Mouse (Mus musculus): ENCODE data around the gene Ubxn2a. TPM values are rescaled to one million over a fixed set of nuclear protein-coding genes. Genes with fewer than 3 reads are reported as not detected.

The Ubxn2a gene
- polyA plus RNA-seq, 1 experiment from 2014 or later: 25.8 TPM

GRCm38 (mm10) chr12:4874161-4874927 lies 33.2 kb downstream of the Ubxn2a start, which contains the start of gene Mfsd2b:
Gene Mfsd2b, minus strand, starts transcription at chr12:4874359.
- Histone ChIP-seq H3K27me3 (0 out of 2 replicates have a peak, but pooled peaks cover 8% of the 10 kb centered on the region), H3K4me2 (replicated peaks) (peak within 1 kb of the TSS; percentile 88), H3K36me3 (peaks cover 12% of the 10 kb centered on the region), H3K9ac (peak within 1 kb of the TSS; percentile 66), H3K4me1 (peaks cover 10% of the 10 kb centered on the region), H3K27ac (no peak within 1 kb of the TSS), H3K9me3 (no peaks in the 10 kb centered on the region), H3K4me3 (peak within 1 kb of the TSS; percentile 42)
- peak; percentile 83 for ATAC-seq (ENCODE audit: low FRiP score, low read depth)
- WGBS: 6% methylated on average over 24 of the region's 24 CpGs

GRCm38 (mm10) chr12:4873531-4873930 lies 34.0 kb downstream of the Ubxn2a start:
- H3K27ac ChIP-seq: no peak overlapping the region
- peak overlapping the region; percentile 88 for H3K4me2 ChIP-seq (replicated peaks)
- H3K4me3 ChIP-seq: peak overlapping the region; percentile 42; the same call in 1 of the 2 replicates

GRCm38 (mm10) chr12:4872983-4873477 lies 34.5 kb downstream of the Ubxn2a start:
- WGBS: 76% methylated on average over 5 of the region's 5 CpGs
- no peak overlapping the region for H3K4me3 ChIP-seq
- no peak overlapping the region for H3K27ac ChIP-seq
- no peak overlapping the region for H3K4me2 ChIP-seq (replicated peaks)
- H3K9me3 ChIP-seq: no peaks in the 10 kb centered on the region
- H3K4me1 ChIP-seq: peaks cover 10% of the 10 kb centered on the region
- ATAC-seq (ENCODE audit: low FRiP score, low read depth): no peak
- H3K36me3 ChIP-seq: no peaks in the 10 kb centered on the region
- H3K9ac ChIP-seq: no peak overlapping the region
- H3K27me3 ChIP-seq: 0 out of 2 replicates have a peak, but pooled peaks cover 8% of the 10 kb centered on the region

More at GRCm38 (mm10) chr12:4873531-4873930, 34.0 kb downstream of the Ubxn2a start:
- H3K4me1 ChIP-seq: peaks cover 10% of the 10 kb centered on the region
- 78% methylated on average over 6 of the region's 6 CpGs for WGBS
- 0 out of 2 replicates have a peak, but pooled peaks cover 8% of the 10 kb centered on the region for H3K27me3 ChIP-seq
- ATAC-seq (ENCODE audit: low FRiP score, low read depth): no peak
- H3K36me3 ChIP-seq: peaks cover 4% of the 10 kb centered on the region
- H3K9ac ChIP-seq: peak overlapping the region; percentile 66; the same call in 1 of the 2 replicates
- H3K9me3 ChIP-seq: no peaks in the 10 kb centered on the region

DNA sequence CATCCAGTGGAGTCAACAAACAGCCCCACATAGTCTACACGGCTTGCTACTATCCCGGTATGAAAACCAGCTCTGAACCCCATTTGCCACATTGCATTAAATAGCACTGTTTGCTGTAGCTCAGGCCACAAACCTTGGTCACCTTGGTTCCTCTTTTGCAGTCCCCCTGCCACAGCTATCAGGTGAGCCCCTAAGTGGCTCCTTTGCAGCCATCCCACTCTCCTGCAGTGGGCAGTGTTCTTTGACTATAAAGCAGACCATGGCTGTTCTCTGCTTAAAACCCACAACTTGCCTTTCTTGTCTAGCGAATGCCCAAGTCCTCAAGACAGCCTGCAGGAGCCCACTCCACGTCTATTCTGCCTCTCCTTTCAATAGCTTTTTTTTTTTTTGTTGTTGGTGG lies 35.2 kb downstream of the Ubxn2a start:
- H3K9ac ChIP-seq: no peak overlapping the region
- no peak overlapping the region for H3K27ac ChIP-seq
- H3K27me3 ChIP-seq: 0 out of 2 replicates have a peak, but pooled peaks cover 8% of the 10 kb centered on the region
- 65% methylated on average over 4 of the region's 4 CpGs for WGBS
- peaks cover 10% of the 10 kb centered on the region for H3K4me1 ChIP-seq
- no peaks in the 10 kb centered on the region for H3K9me3 ChIP-seq
- H3K4me3 ChIP-seq: no peak overlapping the region
- no peak overlapping the region for H3K4me2 ChIP-seq (replicated peaks)
- no peak for ATAC-seq (ENCODE audit: low FRiP score, low read depth)
- no peaks in the 10 kb centered on the region for H3K36me3 ChIP-seq

DNA sequence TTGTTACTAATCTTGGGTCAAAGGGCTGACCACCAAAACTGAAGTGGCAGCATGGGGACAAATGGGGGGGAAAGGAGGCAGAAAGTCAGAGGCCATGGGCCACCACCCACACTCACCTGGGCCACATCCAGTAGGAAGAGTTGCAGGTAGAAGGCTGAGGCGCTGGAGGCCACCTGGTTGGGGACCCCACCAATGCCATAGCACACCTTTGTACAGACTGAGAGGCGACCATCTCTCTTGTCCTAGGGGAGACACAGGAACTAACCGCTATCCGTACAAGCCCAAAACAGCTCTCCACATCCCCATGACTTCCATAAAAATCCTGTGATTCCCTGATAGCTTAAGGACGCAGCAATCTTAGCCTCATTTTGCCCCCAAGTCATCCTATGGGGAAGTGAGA lies 36.2 kb downstream of the Ubxn2a start:
- H3K4me2 ChIP-seq (replicated peaks): no peak overlapping the region

DNA sequence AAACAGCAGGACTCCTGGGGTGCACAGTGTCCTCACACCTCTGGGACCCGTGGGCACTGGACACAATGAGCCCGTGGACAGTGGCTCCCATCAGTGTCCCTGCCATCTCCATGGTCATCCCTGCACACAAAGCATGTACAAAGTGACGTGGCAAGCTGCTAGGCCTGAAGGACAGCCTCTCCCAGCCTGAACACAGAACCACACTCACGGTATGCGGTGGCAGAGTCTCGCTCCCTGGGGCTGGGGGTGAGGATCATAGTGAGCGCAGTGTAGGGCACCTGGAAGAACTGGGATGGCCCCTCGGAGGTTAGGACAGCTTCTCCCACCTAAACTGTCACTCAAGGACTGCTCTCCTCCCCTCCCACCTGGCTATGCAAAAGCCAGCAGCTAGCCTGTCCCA lies 38.6 kb downstream of the Ubxn2a start:
- Histone ChIP-seq H3K4me3 (no peak overlapping the region), H3K9ac (no peak overlapping the region), H3K36me3 (no peaks in the 10 kb centered on the region), H3K4me1 (peaks cover 11% of the 10 kb centered on the region), H3K27me3 (0 out of 2 replicates have a peak, but pooled peaks cover 8% of the 10 kb centered on the region), H3K4me2 (replicated peaks) (no peak overlapping the region), H3K27ac (no peak overlapping the region), H3K9me3 (no peaks in the 10 kb centered on the region)
- 75% methylated on average over 8 of the region's 8 CpGs for WGBS
- no peak for ATAC-seq (ENCODE audit: low FRiP score, low read depth)

More for the DNA sequence above, 36.2 kb downstream of the Ubxn2a start:
- H3K27ac ChIP-seq: no peak overlapping the region
- no peaks in the 10 kb centered on the region for H3K36me3 ChIP-seq
- H3K9ac ChIP-seq: no peak overlapping the region
- 88% methylated on average over 5 of the region's 5 CpGs for WGBS
- no peaks in the 10 kb centered on the region for H3K9me3 ChIP-seq
- no peak overlapping the region for H3K4me3 ChIP-seq
- H3K4me1 ChIP-seq: peaks cover 10% of the 10 kb centered on the region
- ATAC-seq (ENCODE audit: low FRiP score, low read depth): no peak
- H3K27me3 ChIP-seq: 0 out of 2 replicates have a peak, but pooled peaks cover 8% of the 10 kb centered on the region

- no peaks in the 10 kb centered on the region for H3K9me3 ChIP-seq
- peaks cover 24% of the 10 kb centered on the region for H3K4me1 ChIP-seq
- peaks cover 10% of the 10 kb centered on the region; the same call in 1 of the 2 replicates for H3K36me3 ChIP-seq
- H3K9ac ChIP-seq: no peak overlapping the region
- 74% methylated on average over 4 of the region's 4 CpGs for WGBS
- H3K4me2 ChIP-seq (replicated peaks): no peak overlapping the region
- no peaks in the 10 kb centered on the region for H3K27me3 ChIP-seq
- no peak for ATAC-seq (ENCODE audit: low FRiP score, low read depth)
- no peak overlapping the region for H3K4me3 ChIP-seq
- peak overlapping the region; percentile 58; the same call in 1 of the 2 replicates for H3K27ac ChIP-seq
Measured at GRCm38 (mm10) chr12:4864338-4864690, 43.2 kb downstream of the Ubxn2a start.

DNA sequence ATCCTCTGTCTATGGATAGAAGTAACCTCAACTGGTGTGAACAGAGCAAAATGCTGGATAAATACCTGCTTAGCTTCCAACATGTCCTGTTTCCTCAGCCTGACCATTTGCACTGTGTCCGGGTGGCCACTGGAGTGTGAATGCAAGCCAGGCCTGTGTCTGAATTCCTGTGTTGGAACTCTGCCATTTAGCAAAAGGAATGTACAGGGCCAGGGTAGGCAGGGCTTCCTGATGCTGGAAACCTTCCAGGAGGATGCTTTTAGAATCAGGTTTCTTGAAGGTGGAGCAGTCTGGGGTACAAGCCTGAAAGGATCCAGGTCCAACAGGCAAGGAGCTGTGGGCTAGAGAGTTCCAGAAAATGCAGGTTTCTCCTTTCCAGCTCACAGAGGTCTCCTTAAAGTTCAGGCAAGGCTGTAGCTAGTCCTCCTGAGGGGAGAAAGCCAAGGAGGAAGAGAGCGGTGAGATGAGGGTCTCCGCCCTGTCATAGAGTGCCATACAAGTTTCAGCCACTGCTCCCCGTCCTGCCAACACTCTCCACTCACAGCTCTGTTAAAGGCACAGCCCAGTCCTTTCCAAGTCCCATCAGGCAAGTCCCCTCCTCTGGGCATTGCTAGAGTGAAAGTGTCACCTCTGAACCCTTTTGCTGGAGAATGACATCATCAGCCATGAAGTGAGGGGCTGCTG lies 43.7 kb downstream of the Ubxn2a start:
- WGBS: 52% methylated on average over 4 of the region's 4 CpGs
- no peaks in the 10 kb centered on the region for H3K27me3 ChIP-seq
- H3K4me2 ChIP-seq (replicated peaks): no peak overlapping the region
- peak; percentile 76 for ATAC-seq (ENCODE audit: low FRiP score, low read depth)
- peak overlapping the region; percentile 58; the same call in 1 of the 2 replicates for H3K27ac ChIP-seq
- H3K4me1 ChIP-seq: peaks cover 25% of the 10 kb centered on the region
- H3K9me3 ChIP-seq: no peaks in the 10 kb centered on the region
- H3K9ac ChIP-seq: 0 out of 2 replicates have a peak overlapping the region, but pooled peaks have one; percentile 39
- peaks cover 10% of the 10 kb centered on the region; the same call in 1 of the 2 replicates for H3K36me3 ChIP-seq
- no peak overlapping the region for H3K4me3 ChIP-seq

GRCm38 (mm10) chr12:4862672-4863071 lies 44.8 kb downstream of the Ubxn2a start:
- Histone ChIP-seq H3K4me2 (replicated peaks) (no peak overlapping the region), H3K4me3 (no peak overlapping the region), H3K27me3 (no peaks in the 10 kb centered on the region), H3K9ac (no peak overlapping the region), H3K9me3 (no peaks in the 10 kb centered on the region), H3K36me3 (peaks cover 17% of the 10 kb centered on the region), H3K27ac (no peak overlapping the region), H3K4me1 (peaks cover 25% of the 10 kb centered on the region)
- 85% methylated on average over 4 of the region's 4 CpGs for WGBS
- ATAC-seq (ENCODE audit: low FRiP score, low read depth): no peak

GRCm38 (mm10) chr12:4859241-4859914 lies 48.1 kb downstream of the Ubxn2a start:
- no peak for ATAC-seq (ENCODE audit: low FRiP score, low read depth)
- WGBS: 35% methylated on average over 11 of the region's 11 CpGs
- Histone ChIP-seq H3K4me1 (peaks cover 22% of the 10 kb centered on the region), H3K4me3 (no peak overlapping the region), H3K9ac (no peak overlapping the region), H3K4me2 (replicated peaks) (no peak overlapping the region), H3K36me3 (peaks cover 42% of the 10 kb centered on the region), H3K27me3 (no peaks in the 10 kb centered on the region), H3K9me3 (no peaks in the 10 kb centered on the region), H3K27ac (no peak overlapping the region)

- Histone ChIP-seq H3K4me1 (peaks cover 7% of the 10 kb centered on the region), H3K9ac (no peak overlapping the region), H3K27ac (no peak overlapping the region), H3K27me3 (no peaks in the 10 kb centered on the region), H3K9me3 (no peaks in the 10 kb centered on the region), H3K4me2 (replicated peaks) (no peak overlapping the region), H3K36me3 (peaks cover 57% of the 10 kb centered on the region), H3K4me3 (no peak overlapping the region)
- 92% methylated on average over 2 of the region's 2 CpGs for WGBS
- no peak for ATAC-seq (ENCODE audit: low FRiP score, low read depth)
Measured at GRCm38 (mm10) chr12:4856834-4857233, 50.7 kb downstream of the Ubxn2a start.

All from limb, embryonic 13.5 days (tissue).